Mouse (Mus musculus) heart, embryonic 15.5 days (tissue): ENCODE data around the gene Kansl3. TPM values are rescaled to one million over a fixed set of nuclear protein-coding genes. Genes with fewer than 3 reads are reported as not detected.

ENCODE experiments used
- ATAC-seq: fragments of 200-750 bp; cut with Nextera tagmentation; replicated peaks from 2 replicates; pipeline ENCODE4 v1.8.0; 2017; ENCODE audit warnings: low read depth, moderate TSS enrichment; ENCODE audit not compliant: insufficient number of reproducible peaks, insufficient read depth, low FRiP score
- H3K27ac ChIP-seq: fragments of 300-500 bp; sonication (generic); 2 replicates; pipeline ENCODE4 v1.5.1; 2015; ENCODE audit warnings: mild to moderate bottlenecking, inconsistent platforms
- H3K27me3 ChIP-seq: fragments of 300-500 bp; sonication (generic); 2 replicates; pipeline ENCODE4 v1.6.1; 2015; ENCODE audit warnings: inconsistent platforms
- H3K36me3 ChIP-seq: fragments of 300-500 bp; sonication (generic); 2 replicates; pipeline ENCODE4 v1.6.1; 2015; ENCODE audit warnings: mild to moderate bottlenecking, inconsistent platforms
- H3K4me1 ChIP-seq: fragments of 300-500 bp; sonication (generic); replicated peaks from 2 replicates; pipeline ENCODE4 v1.6.1; 2015; ENCODE audit warnings: inconsistent platforms
- H3K4me2 ChIP-seq: fragments of 300-500 bp; sonication (generic); 2 replicates; pipeline ENCODE4 v1.6.1; 2015; ENCODE audit warnings: inconsistent platforms, mild to moderate bottlenecking, moderate library complexity
- H3K4me3 ChIP-seq: fragments of 300-500 bp; sonication (generic); 2 replicates; pipeline ENCODE4 v1.5.1; 2015; ENCODE audit warnings: mild to moderate bottlenecking, inconsistent platforms
- H3K9ac ChIP-seq: fragments of 300-500 bp; sonication (generic); 2 replicates; pipeline ENCODE4 v1.6.1; 2015; ENCODE audit warnings: mild to moderate bottlenecking, inconsistent platforms
- H3K9me3 ChIP-seq: fragments of 300-500 bp; sonication (generic); replicated peaks from 2 replicates; pipeline ENCODE4 v1.6.1; 2016; ENCODE audit warnings: inconsistent platforms
- whole genome bisulfite sequencing: fragments of 180-500 bp; shearing (Covaris S2); methylation state at CpG from one replicate; pipeline ENCODE4 v1.1.7; 2015; ENCODE audit warnings: mixed read lengths; 5-methylcytosine and 5-hydroxymethylcytosine counted together
- polyA plus RNA-seq: library from polyadenylated mRNA; unstranded; fragments of >200 nt; fragmentation: Nextera tagmentation; extraction: Ambion mirVana; gene quantifications from 2 replicates; pipeline ENCODE4 v1.2.1, GENCODE M21; 2015

Gene Kansl3
- polyA plus RNA-seq, 1 experiment from 2014 or later, result 39.4 TPM

DNA sequence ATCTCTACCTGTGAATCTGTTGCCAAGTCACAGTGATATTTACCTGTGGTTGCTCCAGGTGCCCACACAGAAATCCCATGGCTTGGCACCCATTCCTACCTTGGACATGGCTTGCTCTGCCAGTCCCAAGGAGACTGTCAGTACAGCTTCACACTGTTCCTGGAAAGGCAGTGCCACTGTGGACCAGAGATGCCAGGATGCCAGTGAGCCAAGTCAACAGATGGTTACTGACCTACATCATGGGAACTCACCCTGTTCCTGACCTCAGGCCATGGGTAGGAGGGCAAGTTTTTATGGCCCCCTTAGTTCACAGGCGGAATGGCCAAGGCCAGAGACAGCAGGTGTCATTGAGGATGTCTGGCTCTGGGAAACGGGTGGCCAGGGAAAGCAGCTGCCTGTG is 47.8 kb downstream of the Kansl3 start:
- Histone ChIP-seq H3K4me1 (peaks cover 13% of the 10 kb centered on the region), H3K4me3 (no peak overlapping the region), H3K27me3 (no peaks in the 10 kb centered on the region), H3K36me3 (peaks cover 37% of the 10 kb centered on the region; the same call in 1 of the 2 replicates), H3K4me2 (no peak overlapping the region), H3K27ac (no peak overlapping the region), H3K9me3 (no peaks in the 10 kb centered on the region), H3K9ac (no peak overlapping the region)
- 91% methylated on average over 2 of the region's 2 CpGs for WGBS
- ATAC-seq, result no peak

DNA sequence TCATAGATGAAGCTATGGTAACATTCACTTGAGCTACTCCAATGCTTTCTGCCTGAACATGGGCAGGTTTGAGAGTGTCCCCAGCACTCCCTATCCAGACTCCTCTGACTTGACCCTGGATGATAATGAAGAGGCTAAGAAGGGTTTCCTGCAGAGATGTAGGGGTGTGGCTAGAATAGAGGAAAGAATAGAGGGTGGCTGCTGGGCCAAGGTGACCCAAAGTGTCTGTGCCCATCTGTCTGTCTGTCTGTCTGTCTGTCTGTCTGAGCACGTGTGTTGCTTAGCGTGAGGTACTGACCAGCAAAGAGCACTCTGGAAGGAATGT is 53.2 kb downstream of the Kansl3 start:
- Histone ChIP-seq H3K9me3 (no peaks in the 10 kb centered on the region), H3K36me3 (peaks cover 34% of the 10 kb centered on the region; the same call in 1 of the 2 replicates), H3K9ac (no peak overlapping the region), H3K4me2 (no peak overlapping the region), H3K27ac (no peak overlapping the region), H3K27me3 (no peaks in the 10 kb centered on the region), H3K4me1 (no peaks in the 10 kb centered on the region), H3K4me3 (no peak overlapping the region)
- WGBS, result 88% methylated on average over 2 of the region's 2 CpGs
- no peak for ATAC-seq

DNA sequence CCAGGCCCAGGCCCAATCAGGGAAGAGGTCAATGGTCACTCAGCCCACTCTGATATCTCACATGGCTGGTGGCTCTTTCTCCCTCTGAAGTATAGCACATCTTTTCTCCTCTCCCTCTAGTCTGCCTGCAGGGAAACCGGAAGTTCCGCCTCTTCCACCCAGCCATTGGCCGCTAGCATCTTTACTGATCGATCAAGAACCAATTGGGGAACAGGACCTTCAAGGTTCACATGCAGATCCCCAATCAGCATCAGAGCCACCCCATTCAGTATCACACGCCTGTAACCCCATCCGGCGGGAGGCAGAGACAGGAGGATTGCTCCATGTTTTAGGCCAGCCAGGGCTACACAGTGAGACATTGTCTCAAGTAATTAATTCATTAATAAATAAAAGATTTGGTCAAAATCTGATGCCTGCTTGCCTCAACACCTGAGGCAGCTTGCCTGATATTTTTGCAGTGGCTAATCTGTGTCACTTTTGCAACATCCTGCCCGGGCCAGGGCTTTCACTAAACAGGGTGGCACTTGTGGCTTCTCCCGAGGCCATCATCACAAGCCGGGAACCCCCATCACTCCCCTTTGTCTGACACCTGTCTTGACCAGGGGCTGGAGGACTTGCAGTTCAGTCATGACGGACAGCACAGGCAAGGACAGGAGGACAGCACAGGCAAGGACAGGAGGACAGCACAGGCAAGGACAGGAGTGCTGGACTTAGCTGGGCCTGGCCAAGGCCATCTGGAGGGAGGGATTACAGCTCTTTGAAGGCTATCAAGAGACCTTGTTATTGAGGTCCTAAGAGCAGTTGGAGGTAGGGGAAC is 53.8 kb downstream of the Kansl3 start:
- Histone ChIP-seq H3K4me3 (no peak overlapping the region), H3K4me1 (no peaks in the 10 kb centered on the region), H3K9ac (no peak overlapping the region), H3K9me3 (no peaks in the 10 kb centered on the region), H3K4me2 (no peak overlapping the region), H3K27me3 (no peaks in the 10 kb centered on the region), H3K36me3 (peaks cover 28% of the 10 kb centered on the region; the same call in 1 of the 2 replicates), H3K27ac (no peak overlapping the region)
- WGBS, result 84% methylated on average over 11 of the region's 11 CpGs
- ATAC-seq, result no peak

DNA sequence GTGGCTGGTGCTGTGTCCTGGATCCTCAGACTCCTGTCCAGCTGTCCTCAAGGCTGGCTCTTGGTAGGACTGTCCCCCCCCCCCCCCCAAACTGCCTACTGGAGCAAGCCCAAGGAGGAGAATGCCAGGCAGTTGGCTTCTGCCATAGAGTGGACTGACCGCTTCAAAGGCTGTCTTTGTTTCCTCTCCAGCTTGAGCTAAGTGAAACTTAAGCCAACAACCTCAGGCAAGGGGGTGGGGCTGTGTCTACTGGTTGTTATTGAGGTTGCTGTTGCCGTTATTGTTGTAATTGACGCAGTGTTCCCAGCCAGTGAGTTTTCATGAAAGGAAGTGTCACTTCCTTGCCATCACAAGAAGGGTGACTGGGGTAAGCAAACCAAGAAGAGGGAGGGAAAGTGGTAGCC is 59.5 kb downstream of the Kansl3 start:
- peaks cover 29% of the 10 kb centered on the region for H3K4me1 ChIP-seq
- H3K4me3 ChIP-seq, result peak overlapping the region; percentile 79
- H3K4me2 ChIP-seq, result peak overlapping the region; percentile 89
- no peaks in the 10 kb centered on the region for H3K27me3 ChIP-seq
- no peak overlapping the region for H3K9ac ChIP-seq
- H3K36me3 ChIP-seq, result no peaks in the 10 kb centered on the region
- H3K9me3 ChIP-seq, result no peaks in the 10 kb centered on the region
- H3K27ac ChIP-seq, result no peak overlapping the region
- no peak for ATAC-seq
- WGBS, result 50% methylated on average over 3 of the region's 3 CpGs

DNA sequence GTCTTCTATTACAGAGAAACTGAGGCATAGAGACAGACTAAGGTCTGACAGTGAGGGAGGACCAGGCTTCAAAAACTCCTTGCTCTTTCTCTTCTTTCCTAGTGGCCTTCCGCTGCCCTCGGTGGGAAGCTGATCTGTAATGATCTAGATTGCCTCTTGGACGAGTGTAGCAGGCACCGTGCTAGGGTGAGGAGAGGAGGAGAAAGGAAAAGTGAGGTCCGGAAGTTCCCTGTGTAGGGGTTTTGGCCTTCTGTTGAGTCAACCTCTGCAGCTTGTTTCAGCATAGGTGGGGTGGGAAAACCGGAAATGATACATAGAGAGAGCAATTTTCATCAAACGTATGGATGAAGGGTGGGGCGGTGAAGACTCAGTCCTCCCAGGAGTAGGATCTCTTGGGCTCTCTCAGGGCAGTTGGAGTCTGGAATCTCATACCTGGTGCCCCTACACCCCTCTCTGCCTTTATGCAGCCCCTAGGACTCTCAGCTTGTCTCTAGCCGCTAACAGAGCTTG is 60.0 kb downstream of the Kansl3 start:
- H3K4me1 ChIP-seq, result peaks cover 34% of the 10 kb centered on the region
- H3K27ac ChIP-seq, result no peak overlapping the region
- H3K9ac ChIP-seq, result 0 out of 2 replicates have a peak overlapping the region, but pooled peaks have one; percentile 83
- peak overlapping the region; percentile 79 for H3K4me3 ChIP-seq
- no peaks in the 10 kb centered on the region for H3K9me3 ChIP-seq
- H3K4me2 ChIP-seq, result peak overlapping the region; percentile 89
- ATAC-seq, result no peak
- no peaks in the 10 kb centered on the region for H3K36me3 ChIP-seq
- 59% methylated on average over 9 of the region's 9 CpGs for WGBS
- H3K27me3 ChIP-seq, result no peaks in the 10 kb centered on the region

DNA sequence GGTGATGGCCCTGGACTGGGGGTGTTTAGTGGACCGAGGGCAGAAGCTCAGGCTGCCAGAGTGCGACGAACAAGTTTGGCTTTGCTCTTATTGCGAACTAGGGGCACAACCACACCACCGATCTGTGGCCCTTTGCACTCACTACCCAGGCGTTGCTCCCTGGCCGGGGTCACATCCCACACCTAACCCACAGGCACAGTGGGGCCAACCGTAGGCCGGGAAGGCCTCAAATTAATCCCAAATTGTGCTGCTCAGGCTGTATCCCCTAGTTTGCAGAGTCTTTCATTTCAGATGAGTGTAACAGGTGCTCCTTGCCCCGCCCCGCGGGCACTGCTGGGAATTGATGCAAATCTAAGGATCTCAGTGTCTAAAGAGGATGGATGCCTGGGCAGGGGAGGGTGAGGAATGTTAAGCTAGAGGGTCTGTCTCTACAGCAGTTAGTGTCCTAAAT is 60.5 kb downstream of the Kansl3 start:
- Histone ChIP-seq H3K36me3 (no peaks in the 10 kb centered on the region), H3K4me3 (peak overlapping the region; percentile 79), H3K27ac (peak overlapping the region; percentile 88), H3K9ac (peak overlapping the region; percentile 83), H3K4me1 (peaks cover 37% of the 10 kb centered on the region), H3K9me3 (no peaks in the 10 kb centered on the region), H3K4me2 (peak overlapping the region; percentile 89), H3K27me3 (no peaks in the 10 kb centered on the region)
- ATAC-seq, result no peak
- WGBS, result 10% methylated on average over 12 of the region's 12 CpGs

DNA sequence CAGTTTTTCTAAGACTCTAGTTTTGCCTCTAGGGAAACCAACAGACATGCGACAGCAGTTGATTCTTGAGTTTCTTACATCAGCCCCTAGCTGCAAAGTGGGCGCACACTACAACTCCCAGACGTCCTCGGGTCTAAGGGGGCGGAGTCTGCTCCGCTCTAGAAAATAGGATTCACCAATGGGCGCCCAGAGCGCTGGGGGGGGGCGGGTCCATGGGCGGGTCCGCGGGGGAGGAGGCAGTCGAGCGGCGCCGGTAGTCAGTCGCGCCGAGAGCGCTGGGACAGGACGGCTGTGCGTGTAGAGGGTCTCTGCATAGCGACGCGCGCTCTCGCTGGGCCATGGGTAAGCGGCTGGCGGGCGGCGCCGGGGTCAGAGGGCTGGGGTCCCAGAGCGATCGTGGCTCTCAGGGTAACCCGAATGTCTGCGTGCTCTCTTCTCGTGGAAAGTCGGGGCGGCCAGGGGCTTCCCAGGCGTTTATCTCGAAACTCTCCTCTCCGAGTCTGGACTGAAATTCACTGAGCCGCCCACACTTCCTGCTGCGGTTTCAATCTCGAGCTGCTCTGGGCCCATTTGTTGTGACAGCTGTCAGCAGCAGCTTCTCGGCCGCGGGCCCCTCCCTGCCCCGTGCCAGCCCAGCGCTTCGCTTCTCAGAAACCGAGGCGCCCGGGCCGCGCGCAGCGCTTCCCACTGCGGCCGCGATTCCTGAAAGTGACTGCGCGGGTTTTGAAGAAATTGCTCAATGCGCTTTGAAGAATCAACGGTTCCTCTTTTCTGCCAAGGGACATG is 61.3 kb downstream of the Kansl3 start, which contains the start of gene Arid5a:
TSS of gene Arid5a (plus strand) at position 239 of the 786 bp plus-strand sequence.
- H3K4me3 ChIP-seq, result peak within 1 kb of the TSS; percentile 79
- H3K27me3 ChIP-seq, result no peaks in the 10 kb centered on the region
- H3K9me3 ChIP-seq, result no peaks in the 10 kb centered on the region
- peak within 1 kb of the TSS; percentile 83 for H3K9ac ChIP-seq
- H3K36me3 ChIP-seq, result no peaks in the 10 kb centered on the region
- H3K4me2 ChIP-seq, result peak within 1 kb of the TSS; percentile 89
- peak within 1 kb of the TSS; percentile 88 for H3K27ac ChIP-seq
- H3K4me1 ChIP-seq, result peaks cover 44% of the 10 kb centered on the region
- WGBS, result under 1% methylated on average over 65 of the region's 65 CpGs
- peak; percentile 82 for ATAC-seq

DNA sequence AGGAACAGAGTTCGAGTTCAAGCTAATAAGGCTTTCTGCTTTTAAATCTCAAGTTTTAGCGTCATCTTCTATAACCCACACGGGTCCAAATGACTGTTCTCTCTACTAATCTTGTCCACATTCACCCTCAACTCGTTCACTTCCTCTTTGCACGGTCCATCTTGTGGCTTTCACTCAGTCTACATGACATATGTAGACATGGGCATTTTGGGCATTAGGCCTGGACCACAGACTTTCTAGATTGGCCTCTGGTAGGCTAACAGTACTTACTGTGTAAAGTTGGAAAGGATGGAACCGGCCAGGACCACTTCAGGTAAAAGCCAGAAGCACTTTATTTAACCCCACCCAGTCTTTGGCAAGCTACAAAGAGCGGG is 61.9 kb downstream of the Kansl3 start:
- H3K4me2 ChIP-seq, result no peak overlapping the region; the same call in 1 of the 2 replicates
- H3K27me3 ChIP-seq, result no peaks in the 10 kb centered on the region
- ATAC-seq, result no peak
- no peak overlapping the region for H3K27ac ChIP-seq
- H3K9me3 ChIP-seq, result no peaks in the 10 kb centered on the region
- 61% methylated on average over 7 of the region's 7 CpGs for WGBS
- no peaks in the 10 kb centered on the region for H3K36me3 ChIP-seq
- H3K9ac ChIP-seq, result no peak overlapping the region
- no peak overlapping the region for H3K4me3 ChIP-seq
- peaks cover 47% of the 10 kb centered on the region for H3K4me1 ChIP-seq

DNA sequence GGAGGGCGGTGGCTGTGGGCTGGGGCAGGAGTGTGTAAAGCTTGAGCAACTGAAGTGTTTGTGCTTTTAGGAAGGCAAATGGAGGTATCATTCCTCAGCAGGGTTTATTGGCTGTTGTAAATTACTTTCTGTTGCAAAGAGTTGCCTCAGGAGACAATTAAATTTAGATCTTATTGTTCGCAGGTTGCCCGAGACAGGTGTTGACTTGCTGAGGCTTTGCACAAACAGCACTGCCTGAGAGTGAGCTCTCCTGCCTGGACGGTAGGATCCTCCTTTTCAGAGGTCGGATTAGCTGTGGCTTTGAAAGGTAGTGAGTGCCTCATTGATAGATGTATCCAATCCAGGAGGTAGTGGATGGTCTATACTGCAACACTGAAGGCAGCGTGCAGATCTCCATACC is 62.9 kb downstream of the Kansl3 start:
- Histone ChIP-seq H3K9ac (no peak overlapping the region), H3K9me3 (no peaks in the 10 kb centered on the region), H3K4me2 (no peak overlapping the region), H3K4me3 (no peak overlapping the region), H3K27ac (no peak overlapping the region), H3K36me3 (no peaks in the 10 kb centered on the region), H3K27me3 (no peaks in the 10 kb centered on the region), H3K4me1 (peaks cover 47% of the 10 kb centered on the region)
- WGBS, result 81% methylated on average over 6 of the region's 6 CpGs
- no peak for ATAC-seq

DNA sequence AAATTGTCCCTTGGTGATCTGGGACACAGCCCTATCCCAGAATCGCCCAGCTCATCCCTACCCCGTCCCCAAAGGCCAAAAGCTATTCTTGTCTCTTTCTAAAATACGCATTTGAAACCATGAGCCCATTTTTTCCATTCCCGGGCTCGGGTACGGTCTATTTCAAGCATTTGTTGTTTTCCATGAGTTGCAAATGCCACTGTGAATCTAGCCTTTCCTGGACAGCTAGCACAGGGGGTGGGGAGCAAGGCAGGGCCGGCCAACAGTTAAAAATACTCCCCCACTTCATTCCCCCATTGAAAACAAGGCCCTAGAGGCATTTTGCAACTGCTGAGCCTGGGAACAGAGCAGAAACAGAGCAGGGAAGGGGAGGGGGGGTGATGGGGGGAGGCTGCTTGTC is 64.2 kb downstream of the Kansl3 start:
- Histone ChIP-seq H3K9me3 (no peaks in the 10 kb centered on the region), H3K4me1 (peaks cover 44% of the 10 kb centered on the region), H3K27ac (peak overlapping the region; percentile 68), H3K36me3 (no peaks in the 10 kb centered on the region), H3K4me3 (no peak overlapping the region), H3K27me3 (peaks cover 10% of the 10 kb centered on the region), H3K9ac (no peak overlapping the region), H3K4me2 (0 out of 2 replicates have a peak overlapping the region, but pooled peaks have one; percentile 3)
- no peak for ATAC-seq
- WGBS, result 32% methylated on average over 7 of the region's 7 CpGs
